Comparison of ENCODE assay signal across 31 mouse cellular contexts in genomic region chr4:109119641-109120125, GRCm38 (mm10).
DNase-seq lines count a peak whose midpoint lies in the region; ATAC-seq and TF ChIP-seq lines count a peak whose summit lies in the region.
"Had no signal": no experiment of that assay in that cellular context is flagged by ENCODE, and none has a peak within 500 bp of the region (broad histone marks: within the 10 kb centered on the region; RNA-seq: fewer than 3 reads in every experiment).

No protein-coding gene starts in this region.

- no peak overlapping the region for H3K4me2 ChIP-seq in heart, embryonic 12.5 days
- H3K4me2 ChIP-seq: embryonic facial prominence, embryonic 12.5 days; heart, embryonic 11.5 days; hindbrain, embryonic 14.5 days; limb, embryonic 13.5 days; lung, embryonic 14.5 days; midbrain, embryonic 11.5 days; neural tube, embryonic 12.5 days had no signal

- H3K4me3 ChIP-seq in heart, embryonic 12.5 days = no peak overlapping the region
- no peak overlapping the region for H3K4me3 ChIP-seq in spleen, adult 2 months (ENCODE audit: extremely low read depth, insufficient read depth, insufficient read length)
- no peak overlapping the region for H3K4me3 ChIP-seq in brown adipose tissue, adult 24 weeks (ENCODE audit: insufficient read depth, low read depth, low read length)
- H3K4me3 ChIP-seq in small intestine, adult 2 months (ENCODE audit: low read depth, low read length) = no peak overlapping the region
- H3K4me3 ChIP-seq: embryonic facial prominence, embryonic 12.5 days; layer of hippocampus, adult 2 months; limb, embryonic 13.5 days; neural tube, embryonic 12.5 days had no signal

- WGBS in heart, embryonic 12.5 days = 82% methylated on average over 5 of the region's 5 CpGs
- WGBS in spleen, adult 2 months = 40% methylated on average over 5 of the region's 5 CpGs
- 71% methylated on average over 5 of the region's 5 CpGs for WGBS in small intestine, adult 2 months

- H3K9me3 ChIP-seq in heart, embryonic 12.5 days (replicated peaks) = no peaks in the 10 kb centered on the region
- H3K9me3 ChIP-seq: embryonic facial prominence, embryonic 12.5 days; G1E; limb, embryonic 13.5 days; neural tube, embryonic 12.5 days had no signal

- no peak for ATAC-seq in heart, embryonic 12.5 days (ENCODE audit: insufficient number of reproducible peaks, low FRiP score)
- ATAC-seq: forebrain, embryonic 16.5 days; inflammation-experienced regulatory T-cells, adult 6 months; midbrain, embryonic 16.5 days; Patski had no signal

- peak; percentile 74 for DNase-seq in heart, adult 11 months
- DNase-seq in spleen, adult 2 months (ENCODE audit: low read depth in 1 of 2, low spot score in 2 of 2) = no peak
- DNase-seq in spleen, postnatal 4 days (ENCODE audit: low spot score in 2 of 2) = no peak
- DNase-seq in layer of hippocampus, postnatal 25 days (ENCODE audit: extremely low spot score in 1 of 2, low spot score in 1 of 2) = no peak
- no peak for DNase-seq in urinary bladder, postnatal 10 days (ENCODE audit: low spot score)
- DNase-seq: adrenal gland, postnatal 10 days; cerebellum, adult 2 months; cerebellum, postnatal 14 days; gastrocnemius, postnatal 10 days; kidney, adult 11 months; kidney, postnatal 36 days; lung, embryonic 14.5 days; lung, postnatal 14 days; right cerebral cortex, postnatal 4 days; thymus, postnatal 25 days had no signal

- no peaks in the 10 kb centered on the region for H3K36me3 ChIP-seq in heart, embryonic 12.5 days
- H3K36me3 ChIP-seq in spleen, adult 2 months (ENCODE audit: control insufficient read depth, insufficient read depth, low read length) = no peaks in the 10 kb centered on the region
- no peaks in the 10 kb centered on the region for H3K36me3 ChIP-seq in small intestine, adult 2 months (ENCODE audit: control insufficient read depth, insufficient read depth, low read length)
- H3K36me3 ChIP-seq: embryonic facial prominence, embryonic 12.5 days; limb, embryonic 13.5 days; neural tube, embryonic 12.5 days had no signal

- TF ChIP-seq CTCF in spleen, adult 2 months (IDR thresholded peaks at IDR 0.05; ENCODE audit: extremely low read depth, insufficient read depth, insufficient read length, insufficient replicate concordance) = no peak
- no peak for TF ChIP-seq CTCF in small intestine, adult 2 months (IDR thresholded peaks at IDR 0.05; ENCODE audit: extremely low read depth, insufficient read length, insufficient replicate concordance, low read depth, low read length)

- no peak for TF ChIP-seq POLR2A in spleen, adult 2 months (IDR thresholded peaks at IDR 0.05; ENCODE audit: low read depth, low read length)
- no peak for TF ChIP-seq POLR2A in small intestine, adult 2 months (IDR thresholded peaks at IDR 0.05; ENCODE audit: low read depth, low read length)

- no peak overlapping the region for H3K9ac ChIP-seq in heart, embryonic 12.5 days
- H3K9ac ChIP-seq: embryonic facial prominence, embryonic 12.5 days; hindbrain, embryonic 14.5 days; limb, embryonic 13.5 days; liver, embryonic 14.5 days; lung, embryonic 14.5 days; neural tube, embryonic 12.5 days had no signal

- no peak overlapping the region for H3K27ac ChIP-seq in heart, embryonic 12.5 days (ENCODE audit: poor library complexity, severe bottlenecking)
- peak overlapping the region; percentile 83 for H3K27ac ChIP-seq in spleen, adult 2 months (ENCODE audit: insufficient read depth, low read length)
- H3K27ac ChIP-seq in brown adipose tissue, adult 24 weeks (replicated peaks; ENCODE audit: low read depth, low read length) = peak overlapping the region; percentile 80
- H3K27ac ChIP-seq in small intestine, adult 2 months (ENCODE audit: insufficient read depth, low read depth, low read length) = 0 out of 2 replicates have a peak overlapping the region, but pooled peaks have one; percentile 42
- H3K27ac ChIP-seq: embryonic facial prominence, embryonic 12.5 days; hindbrain, embryonic 14.5 days; layer of hippocampus, adult 2 months; limb, embryonic 13.5 days; liver, embryonic 14.5 days; neural tube, embryonic 12.5 days had no signal

- H3K4me1 ChIP-seq in heart, embryonic 12.5 days (replicated peaks) = peaks cover 25% of the 10 kb centered on the region
- H3K4me1 ChIP-seq in spleen, adult 2 months (ENCODE audit: control insufficient read depth, insufficient read depth, insufficient read length) = peaks cover 23% of the 10 kb centered on the region
- peaks cover 31% of the 10 kb centered on the region for H3K4me1 ChIP-seq in brown adipose tissue, adult 24 weeks (ENCODE audit: control insufficient read depth, insufficient read depth, insufficient read length, low read length)
- H3K4me1 ChIP-seq in small intestine, adult 2 months (ENCODE audit: control insufficient read depth, insufficient read depth, insufficient read length, low read length) = peaks cover 14% of the 10 kb centered on the region; the same call in 1 of the 2 replicates

- H3K27me3 ChIP-seq in heart, embryonic 12.5 days (replicated peaks) = no peaks in the 10 kb centered on the region
- H3K27me3 ChIP-seq in spleen, adult 2 months (ENCODE audit: control insufficient read depth, insufficient read depth, low read length) = no peaks in the 10 kb centered on the region
- H3K27me3 ChIP-seq in small intestine, adult 2 months (ENCODE audit: control insufficient read depth, insufficient read depth, low read length) = no peaks in the 10 kb centered on the region
- H3K27me3 ChIP-seq: embryonic facial prominence, embryonic 12.5 days; limb, embryonic 13.5 days; neural tube, embryonic 12.5 days; Patski had no signal
